Mouse (Mus musculus) erythroblast, adult 5-6 weeks (primary cell): Measurements from ENCODE around the gene Gnb1. TPM values are rescaled to one million over a fixed set of nuclear protein-coding genes. Genes with fewer than 3 reads are reported as not detected.
A peak's percentile ranks its signal among the peaks of the same experiment; 100 is the strongest.
"Not testable (repeated sequence)": the region's sequence is repeated elsewhere in the genome, so short reads cannot be mapped to it uniquely, and the experiment has no call there.

Source experiments
- ATAC-seq: replicated peaks from 2 replicates; pipeline ENCODE4 v1.8.0; 2016; ENCODE audit warnings: moderate number of reproducible peaks, mild to moderate bottlenecking, moderate TSS enrichment, inconsistent platforms; ENCODE audit not compliant: poor library complexity, low FRiP score, severe bottlenecking
- total RNA-seq, 2 experiments: library from RNA; stranded (forward) in 1 of 2; stranded (reverse) in 1 of 2; fragments of 150-400 nt in 1 of 2; fragments of 200-764, 138-1000 nt in 1 of 2; gene quantifications; 2 replicates each; pipeline versions ENCODE4 v1.2.3 to v1.2.4; 2015 to 2017; ENCODE audit warnings: low replicate concordance in 2 of 2

The Gnb1 gene
- total RNA-seq (2015; ENCODE audit: low replicate concordance) (42.4 and 62.8 TPM in 2 replicates), total RNA-seq (2017; ENCODE audit: low replicate concordance) (18.8 and 34.2 TPM in 2 replicates)

DNA sequence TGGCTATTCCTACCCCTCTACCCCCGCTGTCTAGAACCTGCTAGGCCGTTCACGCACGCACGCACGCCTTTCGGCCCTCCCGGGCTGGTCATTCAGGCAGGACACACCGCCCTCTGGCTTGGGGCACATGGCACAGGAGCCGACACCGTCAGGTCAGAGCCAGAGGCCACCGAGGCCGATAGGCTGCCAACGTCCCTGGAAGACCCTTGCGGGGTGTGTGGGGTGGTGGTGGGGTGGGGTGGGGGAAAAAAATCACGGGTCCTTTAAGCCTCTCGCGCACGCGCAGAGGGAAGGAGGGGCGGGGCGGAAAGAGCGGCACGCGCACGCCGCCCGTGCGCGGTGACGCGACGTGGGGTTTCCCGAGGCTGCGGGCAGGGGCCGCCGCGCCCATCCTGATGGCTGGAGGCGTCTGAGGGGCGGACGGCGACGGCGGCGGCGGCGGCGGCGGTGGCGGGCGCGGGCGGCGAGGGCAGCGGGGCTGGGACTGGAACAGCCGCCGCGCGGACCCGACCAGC, at the start of gene Gnb1:
Gene Gnb1, plus strand, starts transcription at position 372 of the 515 bp plus-strand sequence.
- peak; percentile 59; the same call in 1 of the 2 replicates for ATAC-seq

DNA sequence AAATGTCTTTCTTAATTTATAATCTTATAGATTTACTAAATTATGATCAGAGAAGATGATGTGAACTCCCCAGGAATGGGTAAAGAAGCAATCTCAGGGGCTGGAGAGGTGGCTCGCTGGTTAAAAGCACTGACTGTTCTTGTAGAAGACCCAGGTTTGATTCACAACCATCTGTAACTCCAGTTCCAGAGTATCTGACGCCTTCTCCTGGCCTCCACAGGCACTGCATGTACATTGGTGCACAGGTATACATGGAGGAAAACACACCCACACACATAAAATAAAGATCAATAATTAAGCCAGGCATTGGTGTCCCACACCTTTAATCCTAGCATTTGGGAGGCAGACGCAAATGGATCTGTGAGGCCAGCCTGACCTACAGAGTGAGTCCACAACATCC, 48.4 kb upstream of the Gnb1 start:
- no peak for ATAC-seq

DNA sequence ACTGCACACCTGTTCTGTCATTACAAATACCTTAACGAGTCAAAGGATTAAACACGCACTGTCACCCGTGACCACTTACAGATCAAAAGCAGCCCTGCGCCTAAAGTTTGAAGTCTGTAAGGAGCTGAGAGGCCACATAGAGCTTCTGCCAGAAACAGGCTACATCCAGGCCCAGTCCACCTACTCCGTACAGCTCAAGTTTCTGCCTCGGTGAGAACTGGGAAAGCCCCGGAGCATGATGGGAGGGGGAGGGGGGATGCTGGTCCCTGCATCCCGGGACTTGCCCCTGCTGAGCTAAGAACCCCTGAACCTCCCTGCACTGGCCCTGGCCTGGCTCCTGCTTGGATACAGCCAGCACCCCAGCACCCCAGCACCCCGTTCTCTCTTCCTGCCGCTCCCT, 39.6 kb upstream of the Gnb1 start:
- ATAC-seq, result no peak

DNA sequence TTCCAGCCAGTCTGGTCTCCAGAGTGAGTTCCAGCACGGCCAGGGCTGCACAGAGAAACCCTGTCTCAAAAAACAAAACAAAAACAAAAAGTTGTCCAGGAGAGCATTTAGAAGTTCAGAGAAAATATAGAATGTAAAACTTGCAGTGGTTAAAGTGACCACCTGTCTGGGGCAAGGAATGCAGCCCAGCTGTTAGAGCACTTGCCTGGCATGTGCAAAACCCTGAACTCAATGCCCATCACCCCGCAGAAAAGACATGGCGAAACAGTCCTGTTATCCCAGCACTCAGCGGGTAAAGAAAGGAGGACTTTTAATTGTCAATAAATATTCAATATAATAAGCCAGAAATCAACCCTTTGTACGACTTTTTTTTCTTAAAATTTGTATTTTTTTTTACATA, 32.6 kb upstream of the Gnb1 start:
- ATAC-seq, result no peak

DNA sequence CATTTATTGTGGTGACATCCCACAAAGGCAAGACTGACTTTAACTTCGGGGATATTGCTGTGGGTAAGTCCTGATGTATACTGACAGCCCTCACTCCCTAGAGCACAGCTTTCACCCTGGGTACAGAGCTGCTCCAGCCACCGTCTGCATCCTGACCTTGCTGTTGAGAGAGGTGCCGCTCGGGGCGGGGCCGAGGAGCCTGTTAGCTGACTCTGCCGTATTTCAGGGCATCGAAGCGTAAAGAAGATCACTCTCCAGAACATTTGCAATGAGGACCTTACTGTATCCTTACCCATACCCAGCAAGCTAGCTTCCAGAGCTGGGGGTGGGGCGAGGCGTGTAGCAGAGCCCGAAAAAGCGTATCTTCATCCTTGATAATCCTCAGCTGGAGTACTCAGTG, 28.1 kb upstream of the Gnb1 start:
- no peak for ATAC-seq

DNA sequence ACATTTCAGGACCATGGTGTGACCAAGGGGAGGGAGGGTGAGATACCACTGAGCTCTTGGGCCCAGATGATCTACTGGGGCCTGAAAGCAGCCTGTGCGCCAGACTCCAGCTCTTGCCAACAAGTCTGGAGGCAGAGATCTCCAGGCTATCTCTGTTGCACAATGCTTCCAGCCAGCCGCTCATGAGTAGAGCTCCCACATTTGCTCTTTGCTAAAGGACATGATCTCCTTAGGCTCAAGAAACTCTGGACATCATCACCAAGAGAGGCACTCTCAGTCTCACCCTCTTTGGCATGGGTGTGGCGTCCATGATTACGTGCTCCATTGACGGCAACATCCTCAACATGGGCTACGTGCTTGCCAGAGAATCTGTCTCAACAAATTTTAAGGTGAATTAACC, 27.6 kb upstream of the Gnb1 start:
- no peak for ATAC-seq

DNA sequence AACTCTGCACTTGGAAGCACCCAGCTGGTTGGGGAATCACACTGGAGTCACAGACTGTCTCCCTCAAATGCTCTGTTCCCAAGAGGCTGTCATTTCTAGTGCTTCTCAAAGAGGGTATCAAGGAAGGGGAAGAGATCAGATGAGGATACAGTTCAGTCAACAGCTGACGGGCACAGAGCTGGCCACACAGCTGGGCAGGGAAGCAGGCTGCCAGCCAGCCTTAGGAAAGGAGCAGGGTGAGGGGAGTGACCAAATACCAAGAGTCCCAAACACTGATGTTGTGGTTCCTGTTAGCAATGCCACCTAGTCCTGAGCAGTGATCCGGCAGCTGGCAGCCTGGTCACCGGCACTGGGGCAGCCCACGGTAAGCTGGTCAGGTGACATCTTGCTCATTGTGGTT, 27.1 kb upstream of the Gnb1 start:
- no peak for ATAC-seq

DNA sequence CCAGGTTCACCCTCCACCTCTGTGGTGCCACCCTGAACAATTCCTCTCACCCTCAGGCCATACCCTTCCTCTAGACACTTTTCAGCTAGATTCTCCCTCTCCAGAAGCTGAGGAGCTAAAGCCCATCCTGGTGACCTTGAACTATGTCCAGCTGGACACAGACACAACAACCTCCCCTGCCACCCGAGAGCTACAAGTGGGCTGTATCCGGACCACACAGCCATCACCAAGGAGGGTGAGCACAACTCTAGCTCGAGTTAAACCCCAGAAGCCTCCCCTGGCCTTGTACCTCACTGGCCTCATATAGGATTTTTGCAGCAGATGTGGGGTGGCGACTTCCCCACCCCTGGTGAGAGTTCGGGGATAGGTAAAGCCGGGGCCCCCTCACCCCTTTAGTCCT, 25.6 kb upstream of the Gnb1 start:
- ATAC-seq, result no peak

DNA sequence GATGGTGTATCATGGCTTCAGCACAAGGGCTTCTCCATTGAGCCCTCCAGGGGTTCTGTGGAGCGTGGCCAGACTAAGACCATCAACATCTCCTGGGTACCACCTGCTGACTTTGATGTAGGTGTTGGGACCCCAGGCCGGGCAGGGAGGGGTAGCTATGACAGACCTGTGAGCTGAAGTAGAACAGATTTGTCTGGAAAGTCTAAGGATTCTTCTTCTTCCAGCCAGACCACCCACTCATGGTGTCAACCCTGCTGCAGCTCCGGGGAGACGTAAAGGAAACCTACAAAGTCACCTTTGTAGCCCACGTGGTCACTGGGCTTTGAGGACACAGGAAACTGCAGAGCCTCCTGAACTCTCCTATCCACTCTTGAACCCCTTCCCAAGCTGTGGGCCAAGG, 25.1 kb upstream of the Gnb1 start:
- ATAC-seq, result no peak

DNA sequence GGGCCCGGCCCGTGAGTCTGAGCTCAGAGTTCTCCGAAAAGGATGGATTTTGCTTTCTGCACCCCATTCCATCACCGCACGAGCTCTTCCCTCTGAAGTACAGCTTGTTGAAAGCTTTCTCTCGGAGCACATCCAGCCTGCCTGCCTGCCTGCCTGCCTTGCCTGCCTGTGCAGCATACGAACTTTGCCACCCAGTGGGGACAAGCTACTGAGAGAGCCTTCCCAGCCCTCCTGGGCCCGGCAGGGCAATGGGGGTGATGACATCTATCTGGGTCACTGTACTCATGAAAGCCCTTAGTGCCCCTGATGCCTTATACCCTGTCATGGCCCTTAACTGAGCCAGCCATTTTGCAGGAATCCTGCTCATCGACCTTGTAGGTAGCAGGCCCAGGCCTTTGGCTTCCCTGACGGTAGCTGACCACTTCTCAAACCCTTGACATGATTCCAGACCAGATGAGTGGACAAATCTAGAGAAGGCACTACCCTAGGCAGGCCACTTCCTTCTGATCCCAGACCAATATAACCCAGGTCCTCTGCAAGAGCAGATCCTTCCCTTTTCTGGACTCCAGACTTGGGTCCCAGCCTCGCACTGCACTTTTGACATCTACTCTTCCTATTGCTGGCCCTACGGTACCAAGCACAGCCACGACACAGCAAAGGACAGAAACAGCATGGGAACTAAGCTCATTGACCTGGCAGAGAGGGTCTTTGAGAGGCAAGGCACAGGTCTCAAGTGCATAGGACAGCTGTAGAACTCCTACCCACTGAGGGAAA, 23.7 kb upstream of the Gnb1 start:
- no peak for ATAC-seq

DNA sequence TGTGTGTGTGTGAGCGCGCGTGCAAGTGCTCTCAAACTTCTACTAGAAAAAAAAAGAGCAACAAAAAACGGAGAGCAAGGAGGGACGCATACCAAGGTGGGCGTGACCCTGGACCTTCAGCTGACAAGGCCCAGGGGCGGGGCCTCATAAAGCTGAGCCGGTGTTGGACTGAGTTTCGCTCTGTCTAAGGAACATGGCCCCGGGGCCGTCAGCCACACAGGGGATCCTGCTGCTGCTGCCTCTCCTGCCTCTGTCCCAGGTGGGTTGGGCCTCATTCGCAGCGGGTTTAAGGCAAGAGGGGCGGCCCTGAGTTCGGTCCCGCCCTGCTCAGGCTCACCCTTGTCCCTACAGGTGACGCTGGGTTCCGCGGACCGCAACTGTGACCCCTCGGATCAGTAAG, 22.2 kb upstream of the Gnb1 start, which contains the start of gene Tmem52:
Gene Tmem52, plus strand, starts transcription at position 163 of the 400 bp plus-strand sequence.
- peak; percentile 62; the same call in 1 of the 2 replicates for ATAC-seq

DNA sequence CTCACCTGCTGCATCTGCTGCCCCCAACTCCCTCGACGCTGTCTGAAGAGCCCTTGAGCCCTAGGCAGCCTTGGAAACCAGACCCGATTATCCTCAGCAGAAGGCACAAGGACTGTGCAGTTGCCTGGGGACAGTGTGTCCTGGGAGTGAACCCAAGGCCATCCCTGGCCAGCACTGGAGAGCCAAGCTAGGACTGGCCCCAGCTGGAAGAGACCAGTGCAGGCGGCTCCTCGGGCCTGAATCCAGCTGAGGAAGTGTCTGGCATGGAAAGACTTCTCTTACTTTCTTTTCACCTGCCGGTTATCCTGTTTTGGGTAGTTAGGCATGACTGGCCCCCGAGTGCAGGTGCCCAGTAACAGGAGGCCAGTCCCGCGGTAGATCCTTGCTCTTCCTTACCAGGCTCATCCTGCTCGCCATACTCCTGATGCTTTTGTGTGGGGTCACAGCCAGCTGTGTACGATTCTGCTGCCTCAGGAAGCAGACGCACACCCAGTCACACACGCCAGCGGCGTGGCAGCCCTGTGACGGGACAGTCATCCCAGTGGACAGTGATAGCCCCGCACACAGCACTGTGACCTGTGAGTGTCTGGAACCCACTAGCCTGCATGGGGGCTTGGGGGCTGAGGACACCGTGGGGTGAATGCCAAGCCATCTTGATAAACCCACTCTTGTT, 21.4 kb upstream of the Gnb1 start:
- no peak for ATAC-seq

DNA sequence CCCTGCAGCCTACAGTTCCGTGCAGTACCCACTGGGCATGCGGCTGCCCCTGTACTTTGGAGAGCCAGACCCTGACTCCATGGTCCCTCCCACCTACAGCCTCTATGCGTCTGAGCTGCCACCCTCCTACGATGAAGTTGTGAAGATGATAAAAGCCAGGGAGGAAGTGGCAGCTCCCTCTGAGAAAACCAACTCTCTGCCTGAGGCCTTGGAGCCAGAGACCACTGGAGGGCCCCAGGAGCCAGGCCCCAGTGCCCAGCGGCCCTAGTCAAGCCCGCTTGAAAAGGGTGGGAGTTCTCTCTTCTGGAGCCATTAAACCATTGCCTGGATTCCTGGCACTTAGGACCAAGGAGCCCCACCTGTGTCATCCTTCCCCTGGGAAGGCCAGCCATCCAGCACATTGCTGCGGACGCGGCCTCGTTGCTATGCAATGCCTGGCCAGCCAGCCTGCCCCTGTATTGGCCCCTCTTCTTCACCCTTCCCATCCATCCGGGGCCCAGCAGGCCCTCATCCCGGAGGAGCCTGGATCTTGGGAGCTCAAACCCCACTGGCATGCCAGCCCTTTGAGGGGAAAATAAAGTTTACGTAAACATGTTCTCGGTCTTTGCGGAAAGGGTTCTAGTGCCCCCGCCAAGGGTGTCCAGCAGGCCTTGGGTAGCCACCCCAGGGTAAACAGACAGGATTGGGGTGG, 20.8 kb upstream of the Gnb1 start:
- ATAC-seq, result no peak

DNA sequence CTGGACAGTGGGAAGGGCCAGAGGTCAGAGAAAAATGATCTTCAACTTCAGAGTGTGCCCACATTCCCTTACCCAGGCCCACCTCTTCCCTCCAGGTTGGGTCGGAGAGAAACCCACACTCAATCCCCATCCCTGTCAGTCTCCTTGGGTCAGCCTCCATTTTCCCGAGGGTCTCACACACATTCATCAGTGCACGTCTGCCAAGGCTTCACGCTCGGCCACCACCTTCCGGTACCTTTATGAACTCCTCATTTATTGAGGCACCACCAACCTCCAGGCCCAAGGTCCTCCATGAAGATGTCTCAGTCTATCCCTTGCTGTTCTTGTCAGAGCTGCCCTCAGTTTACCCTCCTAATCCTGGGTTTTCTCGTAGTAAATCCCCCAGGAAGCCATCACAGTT, 20.2 kb upstream of the Gnb1 start:
- ATAC-seq, result no peak

DNA sequence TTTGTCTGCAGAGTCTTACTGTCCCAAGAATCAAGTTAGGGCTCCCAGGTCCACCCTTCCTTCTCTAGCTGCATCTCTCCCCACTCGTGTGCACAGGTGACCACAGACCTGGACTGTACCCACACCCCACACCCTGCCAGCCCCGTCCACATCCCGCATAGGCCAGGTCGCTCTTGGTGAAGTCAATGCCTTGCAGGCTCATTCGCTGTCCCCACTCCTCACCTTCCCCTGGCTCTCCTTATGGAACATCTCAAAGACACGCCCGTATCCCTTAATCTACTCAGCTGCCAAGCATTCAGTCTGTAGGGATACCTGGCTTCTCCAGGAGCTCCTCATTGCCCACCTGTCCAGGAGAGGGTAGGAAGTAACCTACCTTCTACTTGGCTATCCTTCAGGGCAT, 19.8 kb upstream of the Gnb1 start:
- no peak for ATAC-seq

DNA sequence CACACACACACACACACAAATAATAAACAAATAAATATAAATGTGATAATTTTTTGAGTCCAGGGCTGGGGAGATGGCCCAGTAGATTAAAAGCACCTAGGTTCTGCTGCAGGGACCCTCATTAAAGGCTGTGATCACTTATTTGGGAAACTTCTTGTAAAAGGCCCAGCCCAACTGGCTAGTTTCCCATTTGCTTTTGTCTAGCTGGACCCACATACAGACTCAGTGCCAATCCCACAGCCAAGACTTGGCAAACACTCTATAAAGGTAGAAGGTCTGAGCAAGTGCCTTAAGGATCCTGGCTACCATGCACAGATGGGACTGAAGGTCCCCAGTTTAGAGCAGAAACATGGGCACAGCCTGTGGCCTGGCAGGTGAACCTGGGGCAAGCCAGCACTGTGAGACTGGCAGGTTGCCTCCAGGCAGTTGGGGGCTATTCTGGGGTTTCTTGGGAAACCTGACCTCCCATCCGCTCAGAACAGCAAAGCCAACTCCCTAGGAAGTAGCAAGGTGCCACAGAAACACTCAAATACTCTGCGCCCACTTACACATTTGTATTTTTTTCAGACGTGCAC, 18.4 kb upstream of the Gnb1 start:
- ATAC-seq, result no peak

DNA sequence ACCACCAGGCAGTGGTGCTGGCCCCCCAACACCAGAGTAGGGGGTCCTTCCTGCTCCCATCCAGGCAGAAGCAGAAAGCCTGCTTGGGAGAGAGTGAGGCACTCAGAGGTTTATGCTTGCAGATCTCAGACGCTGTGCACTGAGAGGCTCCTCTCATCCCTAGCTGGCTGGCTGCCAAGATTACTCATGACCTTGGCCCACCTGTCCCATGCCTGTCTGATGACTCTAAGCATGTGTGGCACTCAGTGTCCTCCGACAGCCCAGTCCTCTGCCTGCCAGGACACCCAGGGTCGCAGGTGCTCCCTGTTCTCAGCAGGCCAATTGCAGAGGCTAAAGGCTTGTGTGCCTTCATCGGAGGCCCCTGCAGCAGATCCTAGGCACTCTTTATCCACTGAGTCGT, 17.8 kb upstream of the Gnb1 start:
- no peak for ATAC-seq

DNA sequence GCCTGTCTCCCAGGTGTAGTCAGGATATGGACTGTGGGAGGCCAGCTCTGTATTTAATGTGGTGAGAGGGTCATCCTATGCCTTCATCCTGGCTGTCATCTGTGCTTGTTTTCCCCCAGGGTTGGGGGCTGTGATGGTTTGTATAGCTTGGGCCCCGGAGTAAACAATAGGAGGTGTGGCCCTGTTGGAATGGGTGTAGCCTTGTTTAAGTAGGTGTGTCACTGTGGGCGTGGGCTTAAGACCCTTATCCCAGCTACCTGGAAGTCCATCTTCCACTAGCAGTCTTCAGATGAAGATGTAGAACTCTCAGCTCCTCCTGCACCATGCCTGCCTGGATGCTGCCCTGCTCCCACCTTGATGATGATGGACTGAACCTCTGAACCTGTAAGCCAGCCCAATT, 17.4 kb upstream of the Gnb1 start:
- ATAC-seq, result not testable (repeated sequence)

DNA sequence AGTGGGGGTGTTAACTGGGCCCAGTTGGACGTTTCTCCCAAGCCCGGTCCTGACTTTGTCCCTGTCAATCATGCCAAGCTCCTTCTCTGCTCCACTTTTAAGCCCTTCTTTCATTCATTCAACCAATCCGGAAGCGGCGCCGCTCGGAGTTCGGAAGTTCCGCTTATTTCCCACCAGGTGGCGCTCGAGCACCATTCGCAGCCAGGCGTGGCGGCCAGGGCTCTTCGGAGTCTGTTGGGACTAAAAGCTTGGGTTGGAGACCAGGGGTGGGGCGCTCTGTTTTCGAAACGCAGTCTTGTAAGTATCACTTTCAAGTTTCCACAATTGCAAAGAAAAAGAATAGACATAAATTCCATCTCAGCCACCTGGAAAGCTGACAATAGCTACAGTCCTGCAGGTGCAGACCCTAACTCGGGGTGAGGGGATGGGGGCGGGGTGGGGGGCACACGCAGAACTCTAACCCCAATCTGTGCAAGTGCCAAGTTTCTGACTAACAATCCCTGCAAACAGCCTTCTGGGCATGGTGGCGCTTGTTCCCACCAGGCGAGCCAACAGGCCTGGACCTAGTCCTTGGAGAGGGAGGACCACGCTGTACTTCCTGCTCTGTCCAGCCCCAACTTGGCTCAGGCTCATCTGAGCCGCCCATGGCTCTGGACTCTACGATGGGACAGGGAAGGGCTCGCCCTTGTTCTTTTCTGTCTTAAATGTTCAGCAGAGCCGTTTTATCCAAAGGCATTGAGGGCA, 9.6 kb upstream of the Gnb1 start:
- peak; percentile 82 for ATAC-seq

DNA sequence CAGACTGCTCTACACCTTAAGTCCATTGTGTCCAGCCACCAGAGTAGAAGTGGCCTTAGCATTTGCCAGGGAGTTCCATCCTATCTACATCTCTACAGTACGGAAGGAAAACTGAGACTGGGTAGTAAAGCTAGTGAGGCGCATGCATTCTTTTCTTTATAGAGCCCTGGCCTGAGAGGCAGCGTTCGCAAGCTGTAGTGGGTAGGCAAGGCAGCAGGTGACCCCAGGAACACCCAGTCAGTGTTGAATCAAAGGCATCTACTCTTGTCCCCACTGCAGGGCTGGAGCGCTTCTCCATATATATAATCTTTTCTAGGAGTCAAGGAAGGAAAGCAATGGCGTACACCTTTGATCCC, 9.1 kb upstream of the Gnb1 start:
- no peak for ATAC-seq
